In genomic region chr7:98537210-98537966, GRCm38 (mm10) we compare ENCODE assay signal across 8 mouse cellular contexts. TPM values are rescaled to one million over a fixed set of nuclear protein-coding genes. Genes with fewer than 3 reads are reported as not detected.
DNase-seq lines count a peak whose midpoint lies in the region; ATAC-seq and TF ChIP-seq lines count a peak whose summit lies in the region.

No protein-coding gene starts in this region.

- peaks cover 10% of the 10 kb centered on the region for H3K4me1 ChIP-seq in kidney, embryonic 16.5 days (ENCODE audit: insufficient read depth, low read length)
- H3K4me1 ChIP-seq in embryonic facial prominence, embryonic 14.5 days (ENCODE audit: control insufficient read depth, insufficient read depth, low read length) = peaks cover 17% of the 10 kb centered on the region
- 0 out of 2 replicates have a peak, but pooled peaks cover 2% of the 10 kb centered on the region for H3K4me1 ChIP-seq in hindbrain, postnatal 0 days (ENCODE audit: insufficient read depth, low read length)
- peaks cover 7% of the 10 kb centered on the region for H3K4me1 ChIP-seq in neural tube, embryonic 15.5 days

- H3K9me3 ChIP-seq in kidney, embryonic 16.5 days (ENCODE audit: low read length) = no peaks in the 10 kb centered on the region
- no peaks in the 10 kb centered on the region for H3K9me3 ChIP-seq in embryonic facial prominence, embryonic 14.5 days (ENCODE audit: control insufficient read depth, low read length)
- no peaks in the 10 kb centered on the region for H3K9me3 ChIP-seq in hindbrain, postnatal 0 days (ENCODE audit: low read length)
- H3K9me3 ChIP-seq in neural tube, embryonic 15.5 days (replicated peaks) = no peaks in the 10 kb centered on the region

- ATAC-seq in kidney, embryonic 16.5 days (ENCODE audit: low FRiP score, low TSS enrichment) = no peak
- ATAC-seq in embryonic facial prominence, embryonic 14.5 days (ENCODE audit: low read depth) = peak; percentile 64; the same call in 1 of the 2 replicates
- peak; percentile 21; the same call in 1 of the 2 replicates for ATAC-seq in hindbrain, postnatal 0 days
- no peak; the same call in 1 of the 2 replicates for ATAC-seq in neural tube, embryonic 15.5 days (ENCODE audit: low FRiP score)
- no peak for ATAC-seq in frontal cortex, adult (ENCODE audit: low TSS enrichment)

- no peak overlapping the region for H3K4me2 ChIP-seq in kidney, embryonic 16.5 days (replicated peaks; ENCODE audit: low read depth, low read length)
- no peak overlapping the region for H3K4me2 ChIP-seq in embryonic facial prominence, embryonic 14.5 days (ENCODE audit: low read depth, low read length)
- H3K4me2 ChIP-seq in hindbrain, postnatal 0 days (ENCODE audit: low read depth, low read length) = no peak overlapping the region
- no peak overlapping the region for H3K4me2 ChIP-seq in neural tube, embryonic 15.5 days

- H3K27me3 ChIP-seq in kidney, embryonic 16.5 days (ENCODE audit: insufficient read depth, low read length) = no peaks in the 10 kb centered on the region
- H3K27me3 ChIP-seq in embryonic facial prominence, embryonic 14.5 days (replicated peaks; ENCODE audit: control insufficient read depth, insufficient read depth, low read length) = no peaks in the 10 kb centered on the region
- H3K27me3 ChIP-seq in hindbrain, postnatal 0 days (ENCODE audit: insufficient read depth, low read length) = no peaks in the 10 kb centered on the region
- H3K27me3 ChIP-seq in neural tube, embryonic 15.5 days (replicated peaks) = no peaks in the 10 kb centered on the region

- H3K4me3 ChIP-seq in kidney, embryonic 16.5 days (ENCODE audit: low read length) = no peak overlapping the region
- no peak overlapping the region for H3K4me3 ChIP-seq in embryonic facial prominence, embryonic 14.5 days (ENCODE audit: low read depth, low read length)
- no peak overlapping the region for H3K4me3 ChIP-seq in hindbrain, postnatal 0 days (ENCODE audit: low read length)
- no peak overlapping the region for H3K4me3 ChIP-seq in neural tube, embryonic 15.5 days (replicated peaks)

- no peaks in the 10 kb centered on the region for H3K36me3 ChIP-seq in kidney, embryonic 16.5 days (ENCODE audit: insufficient read depth, low read length)
- H3K36me3 ChIP-seq in embryonic facial prominence, embryonic 14.5 days (ENCODE audit: control insufficient read depth, insufficient read depth, low read length) = no peaks in the 10 kb centered on the region
- no peaks in the 10 kb centered on the region for H3K36me3 ChIP-seq in hindbrain, postnatal 0 days (ENCODE audit: insufficient read depth, low read length)
- H3K36me3 ChIP-seq in neural tube, embryonic 15.5 days = no peaks in the 10 kb centered on the region

- H3K9ac ChIP-seq in kidney, embryonic 16.5 days (replicated peaks; ENCODE audit: low read length) = no peak overlapping the region
- no peak overlapping the region for H3K9ac ChIP-seq in embryonic facial prominence, embryonic 14.5 days (ENCODE audit: low read depth, low read length)
- H3K9ac ChIP-seq in hindbrain, postnatal 0 days (replicated peaks; ENCODE audit: low read length) = no peak overlapping the region
- no peak overlapping the region for H3K9ac ChIP-seq in neural tube, embryonic 15.5 days (replicated peaks)

- WGBS in kidney, embryonic 16.5 days = 47% methylated on average over 10 of the region's 10 CpGs
- 22% methylated on average over 9 of the region's 10 CpGs for WGBS in embryonic facial prominence, embryonic 14.5 days
- WGBS in hindbrain, postnatal 0 days = 33% methylated on average over 10 of the region's 10 CpGs
- WGBS in neural tube, embryonic 15.5 days = 39% methylated on average over 10 of the region's 10 CpGs

- no peak for DNase-seq in kidney, postnatal 25 days
- peak; percentile 84 for DNase-seq in embryonic facial prominence, embryonic 14.5 days (ENCODE audit: low spot score)
- DNase-seq in hindbrain, postnatal 0 days (ENCODE audit: low spot score) = peak; percentile 48
- no peak for DNase-seq in layer of hippocampus, adult 9-10 months (ENCODE audit: low spot score)
- no peak for DNase-seq in adrenal gland, adult 2 months

- H3K27ac ChIP-seq in kidney, embryonic 16.5 days (ENCODE audit: low read length) = peak overlapping the region; percentile 48; the same call in 1 of the 2 replicates
- peak overlapping the region; percentile 64 for H3K27ac ChIP-seq in embryonic facial prominence, embryonic 14.5 days (replicated peaks; ENCODE audit: low read depth, low read length)
- H3K27ac ChIP-seq in hindbrain, postnatal 0 days = peak overlapping the region; percentile 26; the same call in 1 of the 2 replicates
- H3K27ac ChIP-seq in neural tube, embryonic 15.5 days (replicated peaks) = 0 out of 2 replicates have a peak overlapping the region, but pooled peaks have one; percentile 10

- 0 out of 2 replicates have a peak, but pooled peaks have one; percentile 4 for TF ChIP-seq CTCF in hindbrain, postnatal 0 days (IDR thresholded peaks at IDR 0.05; ENCODE audit: low read depth)

RNA-seq across cellular contexts. Expression of gene Lrrc32, which starts 48.3 kb away (rescaled TPM):
- 15.3 and 17.9 TPM in 2 replicates for polyA plus RNA-seq in kidney, embryonic 16.5 days (2015; fragmentation: Nextera tagmentation; extraction: Ambion mirVana)
- polyA plus RNA-seq in embryonic facial prominence, embryonic 14.5 days (2014; fragmentation: Nextera tagmentation; extraction: Ambion mirVana) = 9.7 and 10.6 TPM in 2 replicates
- total RNA-seq in hindbrain, postnatal 0 days (2014; rRNA removed) = 6.4 and 9.1 TPM in 2 replicates
- polyA plus RNA-seq in hindbrain, postnatal 0 days (2015; fragmentation: Nextera tagmentation; extraction: Ambion mirVana) = 3.9 and 4.7 TPM in 2 replicates
- polyA plus RNA-seq in neural tube, embryonic 15.5 days (2015; fragmentation: Nextera tagmentation; extraction: Ambion mirVana) = 3.1 and 5.5 TPM in 2 replicates
- 10 to 100 TPM; 17.0 to 37.1 TPM for total RNA-seq in adrenal gland, adult 2 months (2021)
- 16.6 and 19.4 TPM in 2 replicates for polyA plus RNA-seq in adrenal gland, adult 2 months (2012; rRNA removed)

Comparison
In these comparisons a context has a peak if more than half of its experiments do, and no peak if none do; other contexts are left out.
1. ATAC-seq: peak in embryonic facial prominence, embryonic 14.5 days (single experiment) and hindbrain, postnatal 0 days (single experiment); none in kidney, embryonic 16.5 days (single experiment), neural tube, embryonic 15.5 days (single experiment) and frontal cortex, adult (single experiment).
2. H3K27ac ChIP-seq: peak in every context shown above with its lines; median percentile 64 in embryonic facial prominence, embryonic 14.5 days; 48 in kidney, embryonic 16.5 days; 26 in hindbrain, postnatal 0 days; 10 in neural tube, embryonic 15.5 days.
3. DNase-seq: peak in embryonic facial prominence, embryonic 14.5 days (single experiment) and hindbrain, postnatal 0 days (single experiment); none in kidney, postnatal 25 days (0 of 2), layer of hippocampus, adult 9-10 months (single experiment) and adrenal gland, adult 2 months (single experiment).